ENCODE assay signal across 11 mouse cellular contexts in the genomic region with DNA sequence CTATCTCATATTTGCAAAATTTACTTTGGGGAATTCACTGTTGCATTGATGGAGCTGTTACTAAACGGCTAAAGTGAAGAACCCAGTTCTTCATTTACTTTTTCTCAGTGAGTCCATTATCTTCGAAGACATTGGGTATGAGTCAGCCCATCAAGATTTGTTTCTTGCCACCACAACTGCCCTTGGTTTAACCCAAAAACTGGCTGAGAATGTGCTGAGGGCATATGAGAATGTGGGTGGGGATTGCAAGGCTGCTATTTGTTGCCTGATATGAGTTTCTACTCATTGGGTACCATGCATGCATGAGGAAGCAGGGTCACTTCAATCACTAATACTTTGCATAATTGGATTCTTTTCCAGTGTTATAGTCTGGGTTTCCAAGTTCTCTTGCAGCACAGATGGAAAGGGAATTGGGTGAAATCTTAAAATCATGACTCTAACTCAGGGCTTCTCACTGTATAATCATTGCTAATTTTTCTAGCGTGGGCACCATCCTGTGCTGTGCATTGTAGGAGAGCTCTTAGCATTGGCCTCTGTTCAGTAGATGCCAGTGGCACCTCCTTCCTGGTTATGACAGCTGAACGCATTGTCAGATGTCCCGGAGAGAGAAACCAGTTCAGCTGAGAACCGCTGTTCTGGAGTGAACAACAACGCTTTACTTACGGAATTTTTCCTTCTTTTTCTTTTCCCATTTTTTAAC.
"Had no signal": no experiment of that assay in that cellular context is flagged by ENCODE, and none has a peak within 500 bp of the region (broad histone marks: within the 10 kb centered on the region; RNA-seq: fewer than 3 reads in every experiment).

No protein-coding gene starts in this region.

- DNase-seq: kidney, adult 11 months; kidney, adult 9 months; kidney, postnatal 36 days; left cerebral cortex, postnatal 4 days; lung, adult 18-20 months; right cerebral cortex, postnatal 14 days; thymus, postnatal 4 days had no signal

- H3K9ac ChIP-seq: limb, embryonic 15.5 days; midbrain, embryonic 12.5 days had no signal

- H3K4me3 ChIP-seq: limb, embryonic 15.5 days; midbrain, embryonic 12.5 days had no signal

- H3K4me2 ChIP-seq: limb, embryonic 15.5 days; midbrain, embryonic 12.5 days had no signal

- H3K36me3 ChIP-seq: limb, embryonic 15.5 days; midbrain, embryonic 12.5 days had no signal

- H3K27ac ChIP-seq: kidney, postnatal 0 days; limb, embryonic 15.5 days; midbrain, embryonic 12.5 days had no signal

- H3K9me3 ChIP-seq: limb, embryonic 15.5 days; midbrain, embryonic 12.5 days had no signal

- ATAC-seq: midbrain, embryonic 16.5 days had no signal

- H3K27me3 ChIP-seq: limb, embryonic 15.5 days had no signal

- H3K4me1 ChIP-seq: midbrain, embryonic 12.5 days had no signal
